Mouse (Mus musculus) forebrain, postnatal 0 days (tissue): ENCODE results near the gene Mfsd4b4. TPM values are rescaled to one million over a fixed set of nuclear protein-coding genes. Genes with fewer than 3 reads are reported as not detected.
"Not testable (repeated sequence)": the region's sequence is repeated elsewhere in the genome, so short reads cannot be mapped to it uniquely, and the experiment has no call there.

Experiments used
- ATAC-seq: fragments of 200-750 bp; cut with Nextera tagmentation; 2 replicates; pipeline ENCODE4 v1.8.0; 2017; ENCODE audit warnings: mild to moderate bottlenecking, moderate library complexity
- DNase-seq: peaks from one replicate; pipeline ENCODE4 v3.0.0-alpha.2; 2015
- H3K27ac ChIP-seq: fragments of 300-500 bp; sonication (generic); 2 replicates; pipeline ENCODE4 v1.5.1; 2014; ENCODE audit warnings: low read depth, mild to moderate bottlenecking, antibody characterized with exemption, low read length, moderate library complexity, mixed read lengths
- H3K27me3 ChIP-seq: fragments of 300-500 bp; sonication (generic); 2 replicates; pipeline ENCODE4 v1.6.1; 2014; ENCODE audit warnings: mild to moderate bottlenecking, low read length, mixed read lengths; ENCODE audit not compliant: insufficient read depth
- H3K36me3 ChIP-seq: fragments of 300-500 bp; sonication (generic); 2 replicates; pipeline ENCODE4 v1.6.1; 2014; ENCODE audit warnings: mild to moderate bottlenecking, moderate library complexity; ENCODE audit not compliant: insufficient read depth
- H3K4me1 ChIP-seq: fragments of 300-500 bp; sonication (generic); 2 replicates; pipeline ENCODE4 v1.6.1; 2014; ENCODE audit warnings: antibody characterized with exemption; ENCODE audit not compliant: insufficient read depth
- H3K4me2 ChIP-seq: fragments of 300-500 bp; sonication (generic); 2 replicates; pipeline ENCODE4 v1.6.1; 2014; ENCODE audit warnings: low read depth, mild to moderate bottlenecking, moderate library complexity
- H3K4me3 ChIP-seq: fragments of 300-500 bp; sonication (generic); 2 replicates; pipeline ENCODE4 v1.5.1; 2014; ENCODE audit warnings: low read depth, low read length, mixed read lengths
- H3K9ac ChIP-seq: fragments of 300-500 bp; sonication (generic); 2 replicates; pipeline ENCODE4 v1.6.1; 2014; ENCODE audit warnings: mild to moderate bottlenecking
- H3K9me3 ChIP-seq: fragments of 300-500 bp; sonication (generic); 2 replicates; pipeline ENCODE4 v1.6.1; 2016; ENCODE audit warnings: low read length
- CTCF ChIP-seq: sonication (generic); IDR thresholded peaks from 2 replicates; pipeline ENCODE4 v1.5.1; 2016; ENCODE audit warnings: antibody characterized with exemption, control low read depth, low read depth
- WGBS: fragments of 180-500 bp; shearing (Covaris S2); extraction: QIAGEN DNeasy Blood & Tissue Kit; methylation state at CpG from one replicate; pipeline ENCODE4 v1.1.7; 2014; 5-methylcytosine and 5-hydroxymethylcytosine counted together
- polyA plus RNA-seq: library from polyadenylated mRNA; unstranded; fragments of >200 nt; fragmentation: Nextera tagmentation; extraction: Ambion mirVana; gene quantifications from 2 replicates; pipeline ENCODE4 v1.2.1, GENCODE M21; 2015
- total RNA-seq: library from RNA; depleted of rRNA; stranded (reverse); fragments of >200 nt; gene quantifications from 2 replicates; pipeline ENCODE4 v1.2.3, GENCODE M21; 2014; rRNA removed

Mfsd4b4 gene
- total RNA-seq, result 8.8 and 14.2 TPM in 2 replicates
- 2.1 and 2.7 TPM in 2 replicates for polyA plus RNA-seq

DNA sequence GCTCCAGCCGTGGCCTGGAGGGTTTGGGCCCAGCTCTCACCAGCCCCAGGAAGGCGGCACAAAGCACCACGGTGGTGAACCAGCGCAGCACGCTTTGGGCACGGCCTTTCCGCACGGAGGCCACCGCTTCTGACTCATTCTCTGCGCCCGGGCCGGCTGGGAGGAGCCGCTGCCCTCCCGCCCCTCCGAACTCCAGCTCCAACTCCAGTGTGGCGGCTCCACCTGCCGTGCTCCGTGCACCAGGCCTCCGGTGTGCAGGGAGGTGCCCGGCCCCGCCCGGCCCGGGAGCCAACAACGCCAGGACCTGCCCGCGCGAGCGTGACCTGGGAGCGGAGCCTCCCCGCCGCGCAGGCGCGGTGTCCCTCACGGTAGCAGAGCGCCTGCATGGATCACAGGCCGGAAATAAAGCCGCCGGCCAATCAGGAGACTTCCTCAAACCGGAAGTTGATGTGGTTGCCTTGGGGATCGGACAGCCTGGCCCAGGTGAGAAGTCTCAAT, at the start of gene Mfsd4b4:
TSS of gene Mfsd4b4 (minus strand) at position 365 of the 498 bp plus-strand sequence.
- DNase-seq, result peak; percentile 94
- Histone ChIP-seq H3K36me3 (no peaks in the 10 kb centered on the region), H3K4me3 (peak within 1 kb of the TSS; percentile 89), H3K27me3 (no peaks in the 10 kb centered on the region), H3K4me2 (peak within 1 kb of the TSS; percentile 78), H3K9me3 (no peaks in the 10 kb centered on the region), H3K9ac (peak within 1 kb of the TSS; percentile 87), H3K27ac (peak within 1 kb of the TSS; percentile 84), H3K4me1 (no peaks in the 10 kb centered on the region)
- peak; percentile 98 for ATAC-seq
- WGBS, result under 1% methylated on average over 40 of the region's 41 CpGs
- TF ChIP-seq CTCF, result no peak

DNA sequence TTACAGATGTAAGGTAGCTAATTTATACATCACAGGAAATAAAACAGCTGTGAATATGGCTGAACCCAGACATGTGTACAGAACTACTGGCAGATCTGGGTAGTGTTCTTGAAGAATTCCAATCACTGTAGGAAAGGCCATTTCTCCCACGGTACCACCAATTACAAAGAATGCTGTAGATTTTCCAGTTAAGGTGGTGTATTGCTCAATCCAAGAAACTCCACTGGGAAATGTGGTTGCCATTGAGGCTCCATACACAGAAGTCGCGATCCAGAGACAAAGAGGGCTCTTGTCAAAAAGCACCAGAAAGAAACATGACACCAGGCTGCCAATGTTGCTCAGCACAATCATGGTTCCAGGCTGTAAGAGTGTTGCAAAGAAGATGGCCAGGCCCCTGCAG, 48.2 kb upstream of the Mfsd4b4 start:
- 83% methylated on average over 3 of the region's 3 CpGs for WGBS
- DNase-seq, H3K36me3 ChIP-seq, H3K27me3 ChIP-seq, H3K4me3 ChIP-seq, ATAC-seq, H3K27ac ChIP-seq, H3K9me3 ChIP-seq, H3K4me2 ChIP-seq, H3K9ac ChIP-seq, H3K4me1 ChIP-seq: not testable (repeated sequence)

DNA sequence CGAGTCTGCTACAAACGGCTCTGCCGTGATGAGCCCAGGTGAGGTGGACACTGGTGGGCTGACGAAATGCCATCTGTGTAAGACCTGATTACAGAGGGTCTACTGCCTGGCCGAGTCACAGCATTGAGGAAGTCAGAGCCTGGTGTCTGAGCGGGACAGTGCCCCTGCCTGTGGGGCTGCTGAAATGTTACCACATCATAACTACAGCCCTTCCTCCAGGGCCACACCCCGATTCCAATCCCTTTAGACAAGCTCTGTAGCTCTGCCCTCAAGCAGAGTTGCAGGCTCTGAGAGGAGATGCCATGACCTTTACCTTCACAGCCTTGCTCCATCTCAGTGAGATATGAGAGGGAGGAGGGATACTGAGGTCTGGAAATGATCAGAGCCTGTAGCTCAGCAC, 37.5 kb upstream of the Mfsd4b4 start:
- Histone ChIP-seq H3K9me3 (no peaks in the 10 kb centered on the region), H3K27me3 (no peaks in the 10 kb centered on the region), H3K4me2 (no peak overlapping the region), H3K9ac (no peak overlapping the region), H3K27ac (no peak overlapping the region), H3K4me3 (no peak overlapping the region), H3K36me3 (no peaks in the 10 kb centered on the region), H3K4me1 (no peaks in the 10 kb centered on the region)
- TF ChIP-seq CTCF, result no peak
- ATAC-seq (no peak), DNase-seq (no peak)
- WGBS, result 83% methylated on average over 7 of the region's 7 CpGs

DNA sequence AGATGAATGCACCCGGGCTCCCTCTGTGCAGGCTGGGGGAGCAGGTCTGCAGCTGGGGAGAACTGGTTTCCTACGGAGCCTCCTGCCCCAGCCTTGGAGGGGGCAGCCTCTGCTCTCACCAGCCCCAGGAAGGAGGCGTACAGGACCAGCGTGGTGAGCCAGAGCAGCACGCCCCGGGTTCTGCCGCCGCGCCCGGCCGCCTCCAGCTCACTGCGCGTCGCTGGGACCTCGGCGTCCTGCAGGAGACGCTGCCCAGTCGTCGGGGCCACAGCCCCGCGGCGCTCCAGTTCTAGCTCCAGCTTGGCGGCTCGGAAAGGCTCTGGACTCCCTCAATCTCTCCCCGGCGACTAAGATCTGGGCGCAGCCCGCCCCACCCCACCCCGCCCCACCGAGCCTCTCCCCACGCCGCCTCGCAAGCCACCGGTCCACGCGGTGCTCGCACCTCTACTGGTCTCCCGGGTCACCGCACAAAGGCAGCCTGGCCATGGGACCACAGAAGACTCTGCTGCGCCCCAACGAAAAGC, 27.6 kb upstream of the Mfsd4b4 start, which contains the start of gene Mfsd4b2:
TSS of gene Mfsd4b2 (minus strand) at position 308 of the 524 bp plus-strand sequence.
- H3K4me3 ChIP-seq, result peak within 1 kb of the TSS; percentile 39
- DNase-seq, result peak; percentile 21

DNA sequence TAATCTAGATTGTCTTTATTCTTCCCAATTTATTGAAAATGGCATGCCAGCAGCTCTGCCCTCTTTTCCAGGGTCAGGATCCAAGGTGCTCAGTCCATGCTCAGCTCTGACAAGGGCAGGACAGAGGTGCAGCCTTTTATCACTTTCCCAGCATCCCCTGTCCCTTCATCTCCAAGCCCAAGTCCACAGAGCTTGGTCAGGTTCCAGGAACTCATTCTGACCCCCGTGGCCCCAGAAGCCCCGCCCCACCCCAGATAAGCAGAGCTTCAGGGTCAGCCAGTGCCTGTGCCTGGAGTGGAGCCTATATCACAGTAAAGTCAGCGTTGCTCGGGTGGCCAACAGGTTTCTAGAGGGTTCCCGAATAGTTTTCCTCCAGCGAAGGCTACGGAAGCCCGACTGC, 25.5 kb upstream of the Mfsd4b4 start:
- H3K9ac ChIP-seq, H3K4me3 ChIP-seq, H3K36me3 ChIP-seq, H3K4me2 ChIP-seq, H3K27ac ChIP-seq, H3K9me3 ChIP-seq, H3K4me1 ChIP-seq, DNase-seq, ATAC-seq, H3K27me3 ChIP-seq: not testable (repeated sequence)
- 77% methylated on average over 8 of the region's 8 CpGs for WGBS

More for the DNA sequence above, 27.6 kb upstream of the Mfsd4b4 start, which contains the start of gene Mfsd4b2:
- ATAC-seq, result peak; percentile 59
- H3K36me3 ChIP-seq, result no peaks in the 10 kb centered on the region
- no peaks in the 10 kb centered on the region for H3K4me1 ChIP-seq
- peaks cover 8% of the 10 kb centered on the region for H3K27me3 ChIP-seq
- H3K9me3 ChIP-seq, result no peaks in the 10 kb centered on the region
- no peak within 1 kb of the TSS for H3K27ac ChIP-seq
- no peak for TF ChIP-seq CTCF
- H3K9ac ChIP-seq, result peak within 1 kb of the TSS; percentile 41
- H3K4me2 ChIP-seq, result peak within 1 kb of the TSS; percentile 85
- WGBS, result 2% methylated on average over 41 of the region's 41 CpGs

DNA sequence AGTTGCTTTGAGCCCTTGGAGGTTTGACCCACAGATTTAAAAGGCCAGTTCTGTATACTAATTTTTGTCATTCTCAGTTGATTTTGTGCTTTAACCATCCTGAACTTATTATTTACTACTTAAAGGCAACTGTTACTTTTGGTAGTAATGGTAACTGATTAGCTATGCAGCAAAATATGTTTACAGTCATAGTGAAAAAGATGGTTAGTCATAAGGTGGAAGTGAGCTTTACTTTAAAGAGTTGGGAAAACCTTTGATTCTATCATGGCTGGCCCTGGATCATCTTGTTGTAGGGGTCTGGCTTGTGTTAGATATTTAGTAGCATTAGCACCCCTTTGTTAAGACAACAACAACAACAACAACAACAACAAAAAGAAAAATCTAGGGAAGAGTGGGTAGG, 13.6 kb upstream of the Mfsd4b4 start:
- Histone ChIP-seq H3K27ac (no peak overlapping the region), H3K4me2 (no peak overlapping the region), H3K9ac (no peak overlapping the region), H3K36me3 (no peaks in the 10 kb centered on the region), H3K9me3 (no peaks in the 10 kb centered on the region), H3K4me3 (no peak overlapping the region), H3K27me3 (no peaks in the 10 kb centered on the region), H3K4me1 (no peaks in the 10 kb centered on the region)
- DNase-seq (no peak), ATAC-seq (no peak)
- TF ChIP-seq CTCF, result no peak

DNA sequence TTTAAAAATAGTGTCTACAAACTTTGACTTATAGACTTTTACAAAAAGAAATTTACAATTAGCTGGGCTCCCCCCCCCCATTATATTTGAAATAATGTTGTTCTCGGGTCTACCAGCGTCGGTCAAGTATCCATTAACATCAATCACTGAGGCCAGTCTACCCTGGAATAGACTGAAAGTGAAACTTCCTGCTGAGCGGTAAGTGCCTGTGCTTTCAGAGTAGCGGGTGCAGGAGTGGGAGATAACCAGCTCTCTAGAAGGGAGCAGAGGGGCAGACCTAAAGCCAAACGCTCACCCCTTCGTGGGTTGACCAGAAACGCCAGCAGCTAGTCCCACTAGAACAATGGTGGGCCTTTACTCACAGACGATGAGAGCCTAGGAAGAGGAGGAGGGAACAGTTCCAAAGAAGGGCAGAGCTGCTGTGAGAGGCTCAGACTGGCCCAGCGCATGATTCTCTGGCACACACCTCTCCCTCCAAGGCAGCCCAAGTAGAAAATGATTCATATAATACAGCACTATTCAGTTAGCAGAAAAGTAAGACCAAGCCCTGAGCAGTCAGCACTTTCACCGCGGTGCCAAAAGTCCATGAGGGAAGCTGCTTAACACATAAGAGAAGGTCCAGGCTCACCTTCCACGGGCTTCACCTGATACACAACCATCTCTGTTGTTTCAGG, 9.9 kb upstream of the Mfsd4b4 start:
- no peak for ATAC-seq
- H3K4me2 ChIP-seq, result no peak overlapping the region
- 66% methylated on average over 13 of the region's 13 CpGs for WGBS
- no peaks in the 10 kb centered on the region for H3K27me3 ChIP-seq
- H3K9me3 ChIP-seq, result no peaks in the 10 kb centered on the region
- no peaks in the 10 kb centered on the region for H3K36me3 ChIP-seq
- no peak overlapping the region for H3K9ac ChIP-seq
- no peak overlapping the region for H3K27ac ChIP-seq
- H3K4me3 ChIP-seq, result no peak overlapping the region
- DNase-seq, result no peak
- H3K4me1 ChIP-seq, result no peaks in the 10 kb centered on the region
- no peak for TF ChIP-seq CTCF
